Mouse (Mus musculus) ES-Bruce4 (cell line): Measurements from ENCODE around the gene Nppb.

Experiments used
- CTCF ChIP-seq: IDR thresholded peaks from one replicate; pipeline ENCODE4 v1.8.1; 2011; ENCODE audit warnings: low read depth, low read length
- EP300 ChIP-seq: IDR thresholded peaks from 2 replicates; pipeline ENCODE4 v1.6.1; 2011; ENCODE audit warnings: low read depth, low read length; ENCODE audit not compliant: insufficient read depth
- POLR2A ChIP-seq: IDR thresholded peaks from one replicate; pipeline ENCODE4 v1.8.1; 2011; ENCODE audit warnings: low read length; ENCODE audit not compliant: insufficient read depth

DNA sequence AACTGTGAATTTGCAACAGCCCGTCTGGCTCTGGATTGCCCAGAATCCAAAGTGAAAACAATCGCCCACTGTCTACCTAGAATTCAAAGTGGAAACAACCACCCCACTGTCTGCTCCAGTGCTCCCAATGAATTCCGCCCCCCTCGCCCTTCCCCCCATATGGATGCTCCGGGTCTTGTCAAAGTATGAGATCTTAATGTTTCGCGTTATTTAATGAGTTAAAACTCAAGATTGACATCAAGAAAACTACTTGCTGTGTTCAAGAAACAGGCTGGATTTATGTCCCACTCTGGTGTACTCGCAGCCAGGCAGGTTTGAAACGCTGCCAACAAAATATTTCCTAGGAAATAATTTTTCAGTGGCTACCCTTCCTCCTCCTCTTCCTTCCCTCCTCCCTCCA lies 45.5 kb upstream of the Nppb start:
- TF ChIP-seq CTCF (no peak), EP300 (no peak), POLR2A (no peak)
